Mouse (Mus musculus): ENCODE data around the gene Sh3glb2.

Sh3glb2 gene

DNA sequence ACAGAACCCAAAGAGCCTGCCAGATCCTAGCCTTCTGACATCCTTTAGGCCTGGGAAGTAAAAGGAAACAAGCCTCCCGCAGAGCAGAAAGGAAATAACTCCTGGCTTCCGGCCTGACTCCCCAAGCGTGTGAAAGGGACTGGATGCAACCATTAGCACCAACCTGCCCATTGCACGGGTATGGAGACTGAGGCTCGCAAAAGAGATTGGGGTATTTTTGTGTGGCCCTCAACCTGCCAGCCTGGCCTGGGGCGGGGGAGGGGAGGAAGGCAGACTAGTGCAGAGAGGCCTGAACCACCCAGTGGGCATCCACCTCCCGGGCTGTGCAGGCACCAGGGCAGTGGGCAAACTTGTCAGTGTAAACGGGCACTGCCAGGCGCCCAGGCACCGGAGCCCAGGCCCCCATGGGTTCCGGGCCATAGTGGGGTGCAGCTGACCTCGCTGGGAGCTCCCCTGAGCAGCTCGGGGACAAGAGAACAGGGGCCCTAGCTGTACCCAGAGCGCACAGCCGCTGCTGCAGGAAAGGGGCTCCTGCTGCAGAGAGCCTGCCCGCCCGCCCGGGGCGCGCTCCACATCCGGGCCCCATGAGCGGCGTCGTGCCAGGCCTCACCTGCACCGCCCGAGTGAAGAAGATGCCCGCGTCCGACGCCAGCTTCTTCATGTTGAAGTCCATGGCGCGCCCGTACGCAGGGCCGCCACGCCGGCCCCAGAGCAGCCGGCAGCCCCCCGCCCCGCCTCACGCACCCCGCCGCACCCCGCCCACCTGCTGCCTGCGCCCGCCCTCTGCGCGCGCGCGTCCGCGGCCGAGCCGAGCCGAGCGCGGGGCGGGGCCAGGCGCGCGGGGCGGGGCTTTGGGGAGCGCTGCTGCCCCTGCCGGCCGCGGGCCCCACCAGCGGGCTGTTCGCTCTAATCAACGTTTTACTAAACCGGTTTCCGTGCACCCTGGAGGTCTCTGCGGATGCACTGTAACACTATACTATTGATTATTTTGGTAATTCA is at the start of gene Sh3glb2:
Gene Sh3glb2 (minus strand): TSS at position 805 of the 999 bp plus-strand sequence.
- peak; percentile 92 for DNase-seq (ENCODE audit: low read depth)

DNA sequence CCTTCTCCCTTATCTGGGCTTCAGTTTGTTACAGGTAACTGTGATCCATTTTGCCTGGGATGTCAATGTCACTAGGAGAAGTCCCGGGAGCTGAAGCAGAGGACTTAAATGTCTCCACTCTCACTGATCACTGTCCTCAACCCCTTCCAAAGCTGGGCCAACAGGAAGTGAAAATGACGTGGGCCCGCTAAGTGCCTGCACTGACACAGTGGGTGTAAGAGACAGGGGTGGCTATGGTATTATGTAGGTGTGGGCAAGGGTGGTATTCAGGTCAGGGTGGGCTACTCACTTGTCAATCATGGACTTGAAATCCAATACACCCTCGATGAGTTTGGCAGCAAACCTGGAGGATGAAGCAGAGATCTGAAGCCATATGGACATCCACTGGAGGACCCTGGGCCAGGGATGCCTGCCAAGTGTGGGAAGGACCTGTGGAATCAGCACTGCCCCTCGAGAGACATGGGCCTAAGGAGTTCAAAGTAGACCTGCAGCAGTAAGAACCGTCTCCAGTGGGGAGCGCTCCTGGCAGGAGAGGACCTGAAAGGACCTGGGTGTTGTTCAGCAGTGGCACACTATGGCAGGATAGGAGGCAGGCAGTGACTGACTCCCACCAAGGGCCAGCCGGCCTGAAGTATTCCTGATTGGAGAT is 49.4 kb upstream of the Sh3glb2 start:
- DNase-seq (ENCODE audit: low read depth): no peak

DNA sequence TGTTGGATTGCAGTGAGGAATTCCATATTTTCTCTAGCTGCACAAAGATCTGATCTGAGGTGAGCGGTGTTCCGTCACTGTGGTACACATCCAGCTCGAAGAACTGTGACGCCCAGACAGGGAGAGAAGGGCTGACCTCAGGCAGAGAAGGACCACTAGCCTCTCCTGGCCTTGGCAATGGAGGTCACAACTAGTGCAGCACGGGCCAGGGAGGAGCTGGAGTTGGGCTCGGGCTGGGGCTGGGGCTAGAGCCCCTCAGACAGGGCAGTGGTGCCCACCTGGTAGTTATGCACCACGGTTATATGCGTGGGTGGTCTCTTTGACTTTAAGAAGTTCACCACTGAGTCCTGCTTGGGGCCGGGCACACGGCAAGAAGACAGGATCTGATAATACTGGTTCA is 48.6 kb upstream of the Sh3glb2 start:
- DNase-seq (ENCODE audit: low read depth): no peak

DNA sequence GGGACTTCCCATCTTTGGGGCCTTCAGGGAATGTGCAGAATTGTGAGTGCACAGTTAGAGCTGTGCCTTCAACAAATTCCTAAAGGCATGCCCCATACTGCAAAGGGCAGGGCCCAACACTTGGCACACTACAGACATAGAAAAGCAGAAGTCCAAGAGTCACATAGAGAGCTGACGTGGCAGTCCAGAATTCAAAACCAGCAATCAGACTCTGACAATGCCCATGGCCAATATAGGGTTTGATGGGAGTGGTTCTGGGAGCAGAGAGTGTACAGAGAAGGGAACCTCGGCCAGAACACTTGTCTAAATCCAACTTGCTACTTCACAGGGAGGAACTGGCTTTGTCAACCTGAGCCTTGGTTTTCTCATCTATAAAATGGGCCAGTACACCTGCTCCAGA is 48.1 kb upstream of the Sh3glb2 start:
- no peak for DNase-seq (ENCODE audit: low read depth)

DNA sequence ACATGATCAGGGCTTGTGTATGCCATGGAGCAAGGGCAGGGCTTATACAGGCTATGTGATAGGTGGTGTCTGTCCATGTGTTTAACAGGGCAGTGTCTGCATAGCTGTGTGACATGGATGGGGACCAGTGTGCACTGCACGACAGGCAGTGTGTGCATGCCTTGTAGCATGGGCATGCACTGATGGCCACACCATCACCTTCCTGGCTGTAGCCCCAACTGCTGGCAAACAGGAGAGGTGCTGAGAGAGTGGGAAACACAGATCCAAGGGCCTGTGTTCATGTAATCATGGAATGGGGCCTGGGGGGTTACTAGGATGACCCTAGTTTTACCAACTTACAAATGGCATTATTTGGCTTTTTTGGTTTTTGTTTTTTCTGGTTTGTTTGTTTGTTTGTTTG is 44.7 kb upstream of the Sh3glb2 start:
- DNase-seq (ENCODE audit: low read depth): no peak

DNA sequence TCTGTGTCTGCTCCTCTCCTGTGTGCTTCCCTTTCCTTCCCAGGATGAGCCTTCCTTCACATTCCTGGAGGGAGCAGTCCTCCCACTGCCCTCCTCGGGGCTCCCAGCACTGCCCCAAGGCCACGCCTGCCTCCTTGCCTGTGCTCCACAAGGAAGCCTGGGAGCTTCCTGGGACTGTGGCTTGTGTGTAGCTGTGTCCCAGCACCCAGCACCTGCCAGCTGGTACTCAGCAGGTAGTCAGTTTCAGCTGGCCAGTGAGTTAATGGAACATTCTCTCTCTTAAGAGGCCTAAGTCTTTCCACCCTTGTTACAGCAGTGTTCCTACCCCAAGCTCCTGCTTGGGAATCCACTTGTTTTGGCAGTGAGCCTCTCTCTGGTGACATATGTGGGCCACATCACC is 43.7 kb upstream of the Sh3glb2 start:
- DNase-seq (ENCODE audit: low read depth): no peak

DNA sequence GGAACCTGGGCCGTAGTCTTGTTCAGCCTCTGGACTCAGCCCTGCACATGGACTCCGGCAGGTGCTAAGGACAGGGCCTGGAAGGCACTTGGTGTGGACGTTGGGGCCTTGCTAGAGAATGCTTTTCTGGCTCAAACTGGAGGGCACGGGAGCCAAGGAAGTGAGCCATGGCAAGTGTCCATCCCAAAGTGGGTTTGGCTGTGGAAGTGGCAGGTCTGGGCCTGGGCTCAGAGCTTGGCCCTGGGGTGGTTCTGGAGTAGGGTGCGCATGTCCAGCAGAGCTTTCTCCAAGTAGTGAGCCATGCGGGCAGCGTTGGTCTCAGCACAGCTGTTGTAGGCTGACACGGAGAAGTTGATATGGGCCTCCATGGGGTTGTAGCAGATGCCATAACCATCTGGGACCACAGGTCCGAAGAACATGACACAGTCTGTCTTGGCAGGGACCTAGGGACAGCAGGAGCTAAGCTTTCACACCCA is 43.3 kb upstream of the Sh3glb2 start:
- DNase-seq (ENCODE audit: low read depth): no peak

DNA sequence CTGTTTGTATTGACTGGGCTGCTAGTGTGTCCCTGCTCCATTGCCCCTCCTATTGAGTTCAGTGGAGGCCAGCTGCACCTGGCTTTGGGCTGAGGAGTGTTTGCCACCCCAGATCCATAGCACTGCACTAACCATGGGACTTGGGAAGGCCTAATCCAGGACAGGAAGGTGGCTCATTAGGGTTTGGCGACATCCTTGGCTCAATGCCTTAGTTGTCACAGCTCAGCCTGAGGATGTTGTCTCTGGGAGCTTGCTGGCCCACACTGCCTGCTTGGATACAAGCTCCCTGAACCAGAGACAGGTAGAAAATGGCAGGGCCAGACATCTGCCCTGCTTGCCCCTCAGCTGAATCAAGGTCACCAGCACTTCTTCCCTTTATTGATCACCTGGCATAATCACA is 42.4 kb upstream of the Sh3glb2 start:
- DNase-seq (ENCODE audit: low read depth): no peak

DNA sequence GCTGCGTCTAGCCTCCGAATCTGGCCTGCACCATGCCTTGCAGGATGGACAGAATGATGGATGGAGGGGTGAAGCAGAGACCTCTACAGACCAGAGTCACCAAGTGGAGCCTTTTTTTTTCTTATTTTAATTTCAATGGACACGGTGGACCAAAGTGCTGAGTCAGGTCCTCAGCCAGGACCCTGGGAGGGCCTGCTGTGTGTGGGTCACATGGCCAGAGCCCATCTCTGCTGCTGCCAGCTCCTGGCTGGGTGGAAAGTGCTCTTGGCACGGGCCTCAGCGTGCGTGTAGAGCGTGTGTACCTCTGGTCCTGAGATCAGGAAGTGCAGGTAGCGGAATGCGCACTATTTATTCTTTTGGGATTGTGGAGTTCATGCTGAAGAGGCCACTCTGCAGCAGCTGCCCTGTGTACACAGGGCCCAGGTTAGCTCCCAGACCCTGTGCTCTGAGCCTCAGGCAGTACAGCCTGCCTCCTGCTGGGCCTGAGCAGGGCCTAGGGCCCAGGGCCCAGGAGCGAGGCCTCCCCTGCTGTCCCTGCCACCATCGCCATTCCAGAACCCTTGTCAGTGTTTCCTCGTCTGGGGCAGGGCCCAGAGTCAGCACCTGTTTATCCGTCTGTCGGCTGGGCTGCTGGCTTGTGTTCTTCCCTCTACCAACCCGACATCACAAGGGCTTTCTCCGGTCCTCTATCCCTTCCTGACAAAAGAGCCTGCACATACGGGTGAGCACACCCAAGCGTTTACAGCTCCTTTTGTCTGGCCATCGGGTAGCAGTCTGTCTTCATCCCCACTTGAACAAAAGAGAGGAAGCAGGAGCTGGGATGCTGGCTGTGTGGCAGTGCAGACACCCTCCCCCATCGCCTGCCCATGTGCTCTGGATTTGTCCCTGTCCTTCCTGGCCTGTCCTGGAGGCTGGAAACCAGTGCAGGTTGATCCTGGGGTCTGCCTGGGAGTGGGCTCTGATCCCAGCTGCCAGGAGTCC is 40.3 kb upstream of the Sh3glb2 start:
- no peak for DNase-seq (ENCODE audit: low read depth)

DNA sequence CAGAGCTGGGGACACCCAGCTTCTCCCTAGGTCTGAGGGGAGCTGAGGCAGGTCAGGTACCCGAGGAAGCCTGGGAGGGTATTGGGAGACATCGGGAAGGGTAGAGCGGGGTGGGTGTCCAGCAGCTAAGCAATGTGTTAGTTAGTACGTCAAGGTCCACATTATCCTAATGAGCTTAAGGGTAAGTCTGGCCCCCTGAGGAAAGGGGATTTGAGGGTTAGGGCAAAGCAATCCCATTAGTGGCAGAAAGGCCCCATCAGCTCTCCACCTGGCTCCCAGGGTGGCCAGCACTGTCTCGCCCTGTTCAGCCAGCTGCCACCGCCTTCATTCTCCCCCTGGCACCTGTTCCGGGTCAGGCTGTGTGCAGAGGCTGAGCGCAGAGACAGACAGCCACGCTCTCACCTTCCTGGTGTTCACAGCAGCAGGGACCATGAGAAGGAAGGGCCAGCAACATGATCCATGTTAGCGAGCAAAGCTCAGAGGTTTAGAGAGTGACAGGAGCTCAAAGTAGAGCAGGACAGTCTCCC is 38.9 kb upstream of the Sh3glb2 start:
- DNase-seq (ENCODE audit: low read depth): no peak

DNA sequence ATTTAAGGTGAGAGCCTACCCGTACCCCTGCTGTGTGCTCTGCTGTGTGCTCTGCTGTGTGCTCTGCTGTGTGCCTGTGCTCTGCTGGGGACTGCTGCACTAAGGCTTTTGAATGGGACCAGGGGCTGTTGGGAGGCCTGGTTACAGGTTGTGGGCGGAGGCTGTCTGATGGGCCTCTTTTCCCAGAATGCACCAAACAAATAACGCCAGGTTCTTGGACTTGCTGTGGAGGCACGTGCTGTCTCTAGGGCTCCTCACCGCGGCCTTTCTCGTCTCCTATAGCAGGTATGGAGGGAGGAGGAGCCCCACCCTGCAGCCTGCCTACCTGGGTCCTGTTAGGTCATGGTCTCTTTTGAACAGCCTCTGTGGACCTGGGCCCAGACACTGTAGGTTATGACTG is 37.1 kb upstream of the Sh3glb2 start:
- DNase-seq (ENCODE audit: low read depth): no peak

DNA sequence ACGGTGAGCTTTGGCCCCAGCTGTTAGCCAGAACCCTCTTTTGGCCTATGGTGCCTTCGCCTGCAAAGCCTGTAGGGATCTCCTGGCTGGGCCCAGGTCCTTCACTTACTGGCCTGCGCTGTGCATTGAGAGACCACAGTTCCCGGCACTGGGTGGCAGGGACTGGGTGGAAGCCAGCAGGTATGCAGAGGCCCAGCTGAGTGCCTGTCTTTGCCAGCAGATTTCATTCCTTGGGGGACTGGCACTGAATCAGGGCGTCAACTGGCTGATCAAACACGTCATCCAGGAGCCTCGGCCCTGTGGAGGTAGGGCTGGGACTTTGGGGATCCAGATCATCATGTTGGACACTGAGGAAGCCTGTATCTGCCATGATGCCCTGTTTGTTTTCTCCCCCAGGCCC is 36.6 kb upstream of the Sh3glb2 start:
- no peak for DNase-seq (ENCODE audit: low read depth)

DNA sequence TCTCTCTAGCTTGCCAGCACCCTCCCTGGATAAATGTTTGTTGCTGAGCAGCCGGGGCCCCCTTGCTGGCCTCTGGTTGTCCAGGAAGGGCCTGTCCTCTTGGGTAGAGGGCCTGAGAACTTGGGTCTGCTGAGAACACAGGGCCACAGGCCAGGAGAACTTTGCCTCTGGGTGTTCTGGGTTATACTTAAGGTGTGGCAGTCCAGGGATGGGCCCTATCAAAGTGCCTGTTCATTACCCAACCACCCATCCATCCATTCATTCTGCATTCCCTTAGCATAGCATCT is 34.2 kb upstream of the Sh3glb2 start:
- DNase-seq (ENCODE audit: low read depth): no peak

DNA sequence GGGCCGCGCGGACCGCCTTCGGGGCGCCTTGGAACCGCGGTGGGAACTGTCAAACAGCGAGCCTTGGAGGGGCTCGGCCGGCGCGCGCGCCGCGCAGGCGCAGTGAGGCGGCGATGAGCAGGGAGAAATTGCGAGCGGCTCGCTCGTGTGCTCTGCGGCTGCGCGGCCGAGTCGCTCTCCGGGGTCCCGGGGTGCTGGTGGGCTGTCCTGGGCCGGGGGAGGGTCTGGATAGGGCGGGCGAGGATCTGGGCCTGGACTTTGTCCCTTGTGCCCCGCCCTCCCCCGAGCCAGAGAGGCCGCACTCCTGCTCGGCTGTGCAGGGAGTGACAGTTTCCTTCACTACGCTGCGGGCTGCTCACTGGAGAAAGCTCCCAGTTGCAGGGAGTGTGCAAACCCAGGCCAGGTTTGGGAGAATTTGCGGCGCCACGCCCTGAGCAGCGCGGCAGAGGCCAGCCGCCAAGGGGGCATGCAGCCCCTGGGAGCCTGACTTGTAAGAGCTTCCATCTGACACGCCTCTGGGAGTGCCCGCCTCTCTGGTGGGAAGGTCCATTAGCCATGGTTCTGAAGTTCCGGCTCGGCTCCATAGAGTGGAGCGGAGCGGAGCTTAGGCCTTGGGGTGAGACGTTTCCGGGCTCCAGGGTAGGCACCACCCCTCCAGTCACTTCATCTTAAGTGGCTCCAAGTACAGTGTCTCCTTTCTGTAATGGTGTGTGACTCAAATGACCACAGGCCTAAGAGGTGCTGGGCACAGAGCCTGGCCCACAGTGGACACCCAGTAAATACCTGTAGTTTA is 33.6 kb upstream of the Sh3glb2 start:
- DNase-seq (ENCODE audit: low read depth): peak; percentile 87

DNA sequence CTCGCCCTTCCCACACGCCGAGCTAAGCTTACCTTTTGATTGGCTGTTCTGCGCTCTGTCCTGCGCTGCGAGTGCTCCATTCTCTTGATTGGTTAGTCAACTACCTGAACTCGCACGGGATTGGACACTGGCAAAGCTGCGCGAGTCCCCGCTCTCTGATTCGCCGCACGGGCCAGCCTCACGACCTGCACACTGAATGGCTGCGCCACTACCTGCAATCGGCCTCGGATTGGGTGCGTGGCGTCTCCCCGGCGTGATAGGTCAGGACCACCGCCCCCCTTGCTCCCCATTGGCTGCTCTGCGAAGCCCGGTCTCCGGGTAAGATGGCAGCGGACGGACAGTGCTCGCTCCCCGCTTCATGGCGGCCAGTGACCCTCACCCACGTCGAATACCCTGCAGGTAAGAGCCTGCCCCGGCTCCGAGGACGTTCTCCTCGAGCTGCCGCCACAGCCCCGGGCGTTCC is 33.0 kb upstream of the Sh3glb2 start, which contains the start of gene Dolpp1:
Gene Dolpp1 (plus strand): TSS at position 141 of the 463 bp plus-strand sequence.
- DNase-seq (ENCODE audit: low read depth): peak; percentile 98

DNA sequence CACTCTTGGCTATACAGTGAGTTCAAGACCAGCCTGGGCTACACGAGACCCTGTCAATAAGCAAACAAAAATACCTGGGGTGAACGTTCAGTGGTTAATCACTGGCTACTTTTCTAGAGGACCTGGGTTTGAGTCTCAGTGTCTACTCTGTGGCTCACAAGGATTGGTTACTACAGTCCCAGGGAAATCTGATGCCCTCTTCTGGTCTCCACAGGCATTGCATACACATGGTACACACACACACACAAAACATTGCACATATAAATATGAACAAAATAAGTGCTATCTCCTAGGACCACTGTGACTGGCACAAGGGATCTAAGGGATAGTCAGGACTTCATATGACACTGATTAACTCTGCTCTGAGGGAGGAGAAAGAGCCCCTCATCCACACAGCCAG is 29.9 kb upstream of the Sh3glb2 start:
- no peak for DNase-seq (ENCODE audit: low read depth)

DNA sequence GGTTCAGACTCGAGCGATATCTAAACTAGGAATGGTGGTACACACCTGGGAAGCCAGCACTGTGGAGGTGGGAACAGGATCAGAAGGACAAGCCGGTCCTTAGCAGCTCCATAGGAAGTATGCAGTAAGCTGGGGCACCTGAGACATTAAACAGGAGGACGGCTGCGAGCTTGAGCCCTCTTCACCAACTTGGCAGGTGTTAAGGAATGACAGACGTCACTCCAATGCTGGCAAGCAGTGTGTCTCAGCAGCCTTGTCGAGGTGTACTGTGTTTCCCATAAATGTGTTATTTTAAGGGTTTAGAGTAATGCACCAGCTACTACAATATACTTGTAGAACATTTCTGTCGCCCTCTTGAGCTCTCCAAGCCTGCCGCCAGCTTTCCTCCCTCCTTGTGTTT is 27.8 kb upstream of the Sh3glb2 start:
- no peak for DNase-seq (ENCODE audit: low read depth)

DNA sequence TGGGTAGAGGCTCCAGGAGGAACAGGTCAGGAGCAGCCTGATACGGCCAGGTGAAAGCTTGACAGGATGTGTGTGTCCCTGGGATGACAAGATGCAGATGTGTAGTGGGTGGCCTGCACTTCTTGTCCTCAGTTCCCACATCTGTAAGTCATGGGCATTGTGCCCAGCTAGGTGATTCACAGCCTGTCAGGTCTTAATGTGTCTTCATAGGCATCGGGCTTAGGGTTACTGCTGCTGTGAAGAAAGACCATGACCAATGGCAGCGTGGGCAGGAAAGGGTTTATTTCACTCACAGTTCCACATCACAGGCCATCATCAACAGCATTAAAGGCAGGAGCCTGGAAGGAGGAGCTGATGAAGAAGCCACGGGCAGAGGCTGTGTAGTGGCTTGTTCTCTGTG is 26.5 kb upstream of the Sh3glb2 start:
- DNase-seq (ENCODE audit: low read depth): peak; percentile 24

DNA sequence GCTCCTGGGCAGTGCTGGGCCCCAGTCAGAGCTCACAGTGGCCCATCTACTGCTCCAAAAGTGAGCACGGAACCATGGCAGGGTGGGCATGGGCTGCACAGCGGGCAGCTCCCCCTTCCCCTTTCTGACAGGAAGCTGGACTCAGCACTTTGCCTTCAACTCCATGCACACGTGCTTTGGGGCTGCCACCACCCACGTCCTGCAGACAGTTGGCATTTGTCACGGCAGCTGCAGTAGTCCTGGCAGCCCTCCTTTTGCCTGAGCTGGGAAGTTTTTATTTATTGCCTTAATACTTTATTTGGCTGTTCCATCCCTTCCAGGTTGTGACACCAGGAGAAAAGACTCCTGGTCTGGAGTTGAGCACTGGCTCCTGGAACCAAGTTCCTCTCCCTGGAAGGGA is 25.7 kb upstream of the Sh3glb2 start:
- no peak for DNase-seq (ENCODE audit: low read depth)

DNA sequence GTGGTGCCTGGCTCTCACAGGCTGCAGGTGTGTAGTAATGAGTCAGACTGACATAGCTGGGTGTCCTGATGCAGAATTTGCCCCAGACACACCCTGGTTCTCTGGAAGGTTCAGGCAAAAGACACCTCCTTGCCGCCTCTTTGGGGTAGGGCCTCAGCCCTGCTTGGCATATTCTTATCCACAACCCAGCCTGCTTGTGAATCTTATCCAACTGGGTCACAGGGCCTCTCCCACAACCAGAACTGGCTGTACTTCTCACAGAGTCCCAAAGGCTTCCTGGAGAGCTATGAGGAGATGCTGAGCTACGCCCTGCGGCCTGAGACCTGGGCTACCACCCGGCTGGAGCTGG is 22.2 kb upstream of the Sh3glb2 start:
- DNase-seq (ENCODE audit: low read depth): no peak
